Mouse (Mus musculus) neural tube, embryonic 12.5 days (tissue): Measurements from ENCODE around the gene Hykk. TPM values are rescaled to one million over a fixed set of nuclear protein-coding genes. Genes with fewer than 3 reads are reported as not detected.

Experiments
- ATAC-seq: fragments of 200-750 bp; cut with Nextera tagmentation; 2 replicates; pipeline ENCODE4 v1.8.0; 2017; ENCODE audit warnings: low read depth, mild to moderate bottlenecking, moderate TSS enrichment, moderate library complexity; ENCODE audit not compliant: low FRiP score
- H3K27ac ChIP-seq: fragments of 300-500 bp; sonication (generic); 2 replicates; pipeline ENCODE4 v1.5.1; 2016
- H3K27me3 ChIP-seq: fragments of 300-500 bp; sonication (generic); replicated peaks from 2 replicates; pipeline ENCODE4 v1.6.1; 2016; ENCODE audit warnings: mild to moderate bottlenecking
- H3K36me3 ChIP-seq: fragments of 300-500 bp; sonication (generic); 2 replicates; pipeline ENCODE4 v1.6.1; 2016; ENCODE audit warnings: mild to moderate bottlenecking
- H3K4me1 ChIP-seq: fragments of 300-500 bp; sonication (generic); 2 replicates; pipeline ENCODE4 v1.6.1; 2016
- H3K4me2 ChIP-seq: fragments of 300-500 bp; sonication (generic); replicated peaks from 2 replicates; pipeline ENCODE4 v1.6.1; 2016; ENCODE audit warnings: mild to moderate bottlenecking
- H3K4me3 ChIP-seq: fragments of 300-500 bp; sonication (generic); 2 replicates; pipeline ENCODE4 v1.5.1; 2016
- H3K9ac ChIP-seq: fragments of 300-500 bp; sonication (generic); 2 replicates; pipeline ENCODE4 v1.6.1; 2016; ENCODE audit warnings: mild to moderate bottlenecking
- H3K9me3 ChIP-seq: fragments of 300-500 bp; sonication (generic); 2 replicates; pipeline ENCODE4 v1.6.1; 2016; ENCODE audit warnings: mild to moderate bottlenecking
- WGBS: fragments of 180-500 bp; shearing (Covaris S2); methylation state at CpG from one replicate; pipeline ENCODE4 v1.1.7; 2016; 5-methylcytosine and 5-hydroxymethylcytosine counted together
- polyA plus RNA-seq: library from polyadenylated mRNA; unstranded; fragments of >200 nt; fragmentation: Nextera tagmentation; extraction: Ambion mirVana; gene quantifications from 2 replicates; pipeline ENCODE4 v1.2.1, GENCODE M21; 2016

Gene Hykk
- polyA plus RNA-seq, 1 experiment from 2014 or later, result 4.1 TPM

GRCm38 (mm10) chr9:54990362-54990761 is 73.3 kb downstream of the Hykk start:
- no peak overlapping the region for H3K9ac ChIP-seq
- WGBS, result 83% methylated on average over 3 of the region's 3 CpGs
- ATAC-seq, result no peak
- no peak overlapping the region for H3K4me3 ChIP-seq
- no peaks in the 10 kb centered on the region for H3K27me3 ChIP-seq
- H3K9me3 ChIP-seq, result no peaks in the 10 kb centered on the region
- no peaks in the 10 kb centered on the region for H3K4me1 ChIP-seq
- H3K4me2 ChIP-seq, result no peak overlapping the region
- H3K36me3 ChIP-seq, result no peaks in the 10 kb centered on the region
- no peak overlapping the region for H3K27ac ChIP-seq

GRCm38 (mm10) chr9:54994381-54994780 is 77.3 kb downstream of the Hykk start:
- 48% methylated on average over 3 of the region's 3 CpGs for WGBS
- H3K9me3 ChIP-seq, result no peaks in the 10 kb centered on the region
- H3K4me3 ChIP-seq, result no peak overlapping the region
- no peak overlapping the region for H3K27ac ChIP-seq
- no peak overlapping the region for H3K4me2 ChIP-seq
- no peaks in the 10 kb centered on the region for H3K27me3 ChIP-seq
- no peaks in the 10 kb centered on the region for H3K36me3 ChIP-seq
- no peaks in the 10 kb centered on the region for H3K4me1 ChIP-seq
- ATAC-seq, result no peak
- H3K9ac ChIP-seq, result no peak overlapping the region

- 92% methylated on average over 3 of the region's 3 CpGs for WGBS
- H3K4me1 ChIP-seq, result no peaks in the 10 kb centered on the region
- H3K27ac ChIP-seq, result no peak overlapping the region
- no peak overlapping the region for H3K9ac ChIP-seq
- H3K4me2 ChIP-seq, result no peak overlapping the region
- no peak for ATAC-seq
- H3K4me3 ChIP-seq, result no peak overlapping the region
- H3K36me3 ChIP-seq, result no peaks in the 10 kb centered on the region
- H3K9me3 ChIP-seq, result no peaks in the 10 kb centered on the region
- no peaks in the 10 kb centered on the region for H3K27me3 ChIP-seq
These were observed 78.6 kb downstream of the Hykk start for GRCm38 (mm10) chr9:54995645-54996044.

Other genes with a start within 250 kb of the Hykk start
- 4.3 and 4.6 TPM in 2 replicates for gene Dnaja4, start 218.4 kb upstream of the Hykk start, polyA plus RNA-seq
- 114 TPM in 2 replicates for gene Wdr61, start 182.8 kb upstream of the Hykk start, polyA plus RNA-seq
- 644 and 768 TPM in 2 replicates for gene Crabp1, start 152.5 kb upstream of the Hykk start, polyA plus RNA-seq
- 59.6 and 64.5 TPM in 2 replicates for gene Ireb2, start 53.5 kb upstream of the Hykk start, polyA plus RNA-seq
- 282 and 287 TPM in 2 replicates for gene Psma4, start 33.5 kb downstream of the Hykk start, polyA plus RNA-seq
- 0.87 and 0.92 TPM in 2 replicates for gene AY074887, start 33.7 kb downstream of the Hykk start, polyA plus RNA-seq
- 6.3 and 6.8 TPM in 2 replicates for gene Chrna5, start 63.6 kb downstream of the Hykk start, polyA plus RNA-seq
- 29.9 and 30.7 TPM in 2 replicates for gene Chrna3, start 109.3 kb downstream of the Hykk start, polyA plus RNA-seq
- gene Chrnb4, start 131.5 kb downstream of the Hykk start, polyA plus RNA-seq, result 2.7 and 3.7 TPM in 2 replicates
- gene Ube2q2, start 231.6 kb downstream of the Hykk start, polyA plus RNA-seq, result 52.7 and 54.5 TPM in 2 replicates